Mouse (Mus musculus): ENCODE results near the gene Serpina5. TPM values are rescaled to one million over a fixed set of nuclear protein-coding genes. Genes with fewer than 3 reads are reported as not detected.

Gene Serpina5
- not detected in 2 replicates for polyA plus RNA-seq (2012; rRNA removed)

DNA sequence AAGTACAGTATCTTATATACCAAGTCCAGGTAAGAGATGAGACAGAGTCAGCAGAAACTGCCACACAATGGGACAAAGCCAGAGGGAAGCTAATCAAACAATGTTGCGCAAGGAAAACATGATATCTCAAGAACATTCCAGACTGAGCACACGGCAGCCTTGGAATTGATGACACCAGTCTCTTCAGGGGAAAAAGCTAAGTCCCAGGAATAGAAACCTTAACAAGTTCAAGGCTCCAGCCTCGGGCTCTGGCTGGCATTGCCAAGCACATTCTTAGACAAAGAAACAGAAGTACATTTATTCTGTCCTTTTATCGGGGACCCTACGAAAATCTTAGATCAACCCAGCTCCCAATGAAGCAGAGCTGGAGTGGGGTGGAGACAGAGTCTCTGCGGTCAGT lies at the start of gene Serpina5:
Gene Serpina5, plus strand, starts transcription at position 346 of the 400 bp plus-strand sequence.

DNA sequence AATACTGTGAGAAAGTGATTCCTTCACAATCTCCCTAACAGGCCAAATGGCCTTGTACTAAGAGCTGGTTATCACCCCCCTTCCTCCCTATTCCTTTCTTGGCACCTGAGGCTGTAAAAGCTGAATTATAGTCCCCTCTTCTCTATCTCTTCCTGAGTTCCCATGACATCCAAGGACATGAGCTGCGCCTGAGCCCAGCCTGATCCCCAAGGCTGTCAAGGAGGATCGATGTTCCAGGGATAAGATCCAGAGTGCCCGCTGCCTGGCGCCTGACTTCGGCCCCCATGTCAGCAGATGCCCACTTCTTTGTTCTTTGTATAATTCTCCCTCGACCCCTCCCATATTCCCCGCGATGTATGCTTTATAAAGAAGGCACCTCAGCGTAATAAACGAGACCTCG lies 11.4 kb downstream of the Serpina5 start, which contains the start of gene Serpina3a:
Gene Serpina3a, plus strand, starts transcription at position 392 of the 400 bp plus-strand sequence.

DNA sequence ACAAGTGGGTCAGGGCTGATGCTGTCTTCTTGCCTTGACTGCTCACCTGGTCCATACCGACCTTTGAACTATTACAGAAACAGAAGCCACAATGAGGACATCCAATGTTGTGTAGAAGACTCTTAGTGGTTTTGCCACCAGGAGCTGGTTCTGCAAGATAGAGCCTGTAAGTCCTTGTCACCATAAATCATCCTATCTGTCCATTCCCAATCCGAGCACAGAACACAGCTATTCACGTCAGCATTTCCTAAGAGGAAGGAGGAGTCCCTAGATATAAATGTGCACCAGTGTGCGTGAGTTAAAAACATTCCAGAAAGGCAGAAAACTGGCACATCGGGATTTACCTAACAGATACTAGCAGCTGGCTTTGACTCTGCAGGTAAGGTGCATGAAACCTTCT lies 26.8 kb downstream of the Serpina5 start, which contains the start of gene Serpina3b:
Gene Serpina3b, plus strand, starts transcription at position 301 of the 400 bp plus-strand sequence.

DNA sequence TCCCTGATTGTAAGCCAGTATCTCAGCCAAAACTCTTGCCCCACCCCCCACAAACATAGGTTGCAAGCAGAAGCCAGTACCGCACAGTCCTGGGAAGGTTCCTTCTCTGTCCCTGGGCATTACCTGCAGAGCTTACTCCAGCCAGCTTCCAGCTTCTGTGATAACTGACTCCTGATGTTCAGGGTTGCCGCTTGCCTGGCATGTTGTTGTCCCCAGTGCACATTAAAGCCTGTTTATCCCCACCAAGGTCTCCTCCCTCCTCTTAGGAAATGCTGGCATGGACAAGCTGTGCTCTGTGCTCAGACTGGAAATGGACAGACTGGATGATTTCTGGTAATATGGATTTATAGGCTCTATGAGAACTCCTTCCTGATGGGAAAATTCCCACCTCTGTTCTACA lies 52.7 kb downstream of the Serpina5 start, which contains the start of gene Serpina3c:
Gene Serpina3c, minus strand, starts transcription at position 215 of the 400 bp plus-strand sequence.

Other genes with a start within 250 kb of the Serpina5 start
- gene Serpina1a, start 237.6 kb upstream of the Serpina5 start, polyA plus RNA-seq (2012; rRNA removed): not detected in 2 replicates
- 0.08 TPM in 1 of 2 replicates, not detected in the other for gene Serpina1c, start 196.2 kb upstream of the Serpina5 start, polyA plus RNA-seq (2012; rRNA removed)
- gene Serpina1e, start 142.1 kb upstream of the Serpina5 start, polyA plus RNA-seq (2012; rRNA removed): 0.08 TPM in 1 of 2 replicates, not detected in the other
- gene Serpina11, start 111.2 kb upstream of the Serpina5 start, polyA plus RNA-seq (2012; rRNA removed): not detected in 2 replicates
- gene Serpina9, start 87.4 kb upstream of the Serpina5 start, polyA plus RNA-seq (2012; rRNA removed): 0.09 TPM in 1 of 2 replicates, not detected in the other
- not detected in 2 replicates for gene Serpina12, start 56.7 kb upstream of the Serpina5 start, polyA plus RNA-seq (2012; rRNA removed)
- not detected in 2 replicates for gene Serpina3a, start 11.6 kb downstream of the Serpina5 start, polyA plus RNA-seq (2012; rRNA removed)
- gene Serpina3b, start 26.9 kb downstream of the Serpina5 start, polyA plus RNA-seq (2012; rRNA removed): not detected in 2 replicates
- not detected in 2 replicates for gene Serpina3c, start 52.8 kb downstream of the Serpina5 start, polyA plus RNA-seq (2012; rRNA removed)
- 0.22 and 0.59 TPM in 2 replicates for gene Serpina3f, start 113.4 kb downstream of the Serpina5 start, polyA plus RNA-seq (2012; rRNA removed)
- 0.92 and 4.2 TPM in 2 replicates for gene Serpina3g, start 135.1 kb downstream of the Serpina5 start, polyA plus RNA-seq (2012; rRNA removed)
- 0.09 and 0.11 TPM in 2 replicates for gene Serpina3i, start 162.0 kb downstream of the Serpina5 start, polyA plus RNA-seq (2012; rRNA removed)
- gene Serpina3j, start 213.4 kb downstream of the Serpina5 start, polyA plus RNA-seq (2012; rRNA removed): not detected in 2 replicates
- not detected in 2 replicates for gene Serpina3k, start 237.4 kb downstream of the Serpina5 start, polyA plus RNA-seq (2012; rRNA removed)
- gene Serpina3m, start 237.4 kb downstream of the Serpina5 start, polyA plus RNA-seq (2012; rRNA removed): not detected in 2 replicates